Mouse (Mus musculus): ENCODE measurements at regions not wholly inside any gene's neighbourhood (a gene's known extent, or its start where the extent isn't known, plus 50 kb on each side); places are given as distances from the start of the nearest gene placed in this dataset.
A peak's percentile ranks its signal among the peaks of the same experiment; 100 is the strongest.
"Not testable (repeated sequence)": the region's sequence is repeated elsewhere in the genome, so short reads cannot be mapped to it uniquely, and the experiment has no call there.

GRCm38 (mm10) chr7:36210034-36210433, 407.2 kb upstream of the Zfp507 start:
- no peak for DNase-seq

DNA sequence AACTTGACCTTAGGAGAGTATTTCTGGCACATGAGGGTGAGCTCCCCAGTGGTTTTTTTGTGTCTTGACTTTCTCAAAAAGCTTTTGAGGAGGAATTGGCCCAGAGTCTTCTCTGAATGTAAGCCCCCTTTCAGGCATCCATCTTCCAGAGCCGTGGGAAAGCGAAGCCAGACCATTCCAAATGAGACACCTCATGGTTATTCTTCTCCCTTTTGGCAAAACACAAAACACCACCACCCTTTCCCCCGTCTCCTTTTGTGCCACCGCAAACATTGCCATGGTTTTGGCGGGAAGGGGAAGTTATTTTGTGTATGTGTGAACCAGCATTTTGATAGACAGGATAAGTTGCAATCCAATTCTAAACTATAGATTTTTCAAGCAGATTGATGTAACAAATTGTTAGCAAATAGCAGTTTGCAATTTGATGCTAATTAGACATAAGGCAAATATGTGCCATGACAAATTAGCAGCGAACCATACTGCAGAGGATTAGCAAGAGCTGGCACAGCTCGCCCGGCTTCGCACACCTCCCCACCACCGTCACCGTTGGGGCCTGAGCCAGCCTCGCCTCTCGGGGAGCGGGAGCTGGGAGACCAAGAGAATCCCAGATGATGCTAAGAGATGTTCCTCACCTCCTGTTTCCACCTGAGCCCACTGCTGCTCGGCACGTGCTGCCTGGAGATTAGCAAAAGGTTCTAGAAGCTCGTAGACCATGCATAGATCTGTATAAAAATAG, 404.9 kb upstream of the Zfp507 start:
- DNase-seq, result no peak

DNA sequence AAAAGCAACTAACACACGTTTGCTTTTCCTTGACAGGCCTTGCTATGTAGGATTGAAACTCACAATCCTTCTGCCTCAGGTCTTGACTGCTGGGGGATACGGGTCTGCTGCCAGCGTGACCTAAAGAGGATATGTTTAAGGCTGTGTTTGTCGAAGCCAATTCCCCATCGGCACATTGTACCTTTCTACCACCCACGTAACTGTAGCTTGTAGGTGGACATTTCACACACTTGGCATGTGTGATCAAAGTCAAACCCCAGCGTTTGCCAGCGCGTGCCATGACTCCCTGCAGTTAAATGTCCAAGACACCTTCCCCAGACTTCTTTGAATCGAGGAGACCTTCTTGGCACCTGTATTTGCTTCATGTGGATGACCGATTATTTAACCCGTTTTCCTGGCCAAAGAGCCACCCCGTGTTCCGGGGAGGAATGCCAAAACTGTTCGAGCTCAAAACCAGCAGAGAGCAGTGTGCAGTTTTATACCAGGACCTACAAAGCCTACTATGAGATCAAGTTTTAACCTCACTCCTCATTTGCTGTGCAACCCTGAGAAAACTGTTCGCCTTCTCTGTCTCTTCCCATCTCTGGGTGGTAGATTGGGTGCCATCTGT, 395.4 kb upstream of the Zfp507 start:
- DNase-seq, result no peak

DNA sequence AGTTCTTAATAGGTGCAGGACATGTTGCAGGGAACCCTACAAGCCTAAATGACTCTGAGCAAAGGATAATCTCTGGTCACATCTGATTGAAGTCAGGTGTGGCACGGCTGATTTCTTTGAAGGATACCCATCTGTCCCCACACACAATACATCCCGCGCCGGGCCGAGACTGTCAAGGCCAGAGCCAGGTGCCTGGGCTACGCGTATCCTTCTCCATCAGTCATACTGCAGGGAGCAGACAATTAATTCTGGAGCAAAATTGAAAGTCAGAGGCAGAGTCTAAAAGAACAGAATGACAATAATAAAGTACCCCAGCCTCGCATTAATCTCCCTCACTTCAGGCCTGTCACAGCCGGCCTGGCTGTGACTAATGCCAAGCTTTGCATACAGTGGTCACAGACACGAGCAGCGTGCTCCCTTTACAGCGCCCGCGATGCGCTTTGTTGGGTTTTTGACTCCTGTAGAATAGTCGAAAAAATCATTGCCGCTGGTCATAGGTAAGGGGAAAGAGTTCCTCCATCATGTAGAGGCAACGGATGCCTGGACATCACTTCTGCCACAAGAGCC, 393.4 kb upstream of the Zfp507 start:
- no peak for DNase-seq

DNA sequence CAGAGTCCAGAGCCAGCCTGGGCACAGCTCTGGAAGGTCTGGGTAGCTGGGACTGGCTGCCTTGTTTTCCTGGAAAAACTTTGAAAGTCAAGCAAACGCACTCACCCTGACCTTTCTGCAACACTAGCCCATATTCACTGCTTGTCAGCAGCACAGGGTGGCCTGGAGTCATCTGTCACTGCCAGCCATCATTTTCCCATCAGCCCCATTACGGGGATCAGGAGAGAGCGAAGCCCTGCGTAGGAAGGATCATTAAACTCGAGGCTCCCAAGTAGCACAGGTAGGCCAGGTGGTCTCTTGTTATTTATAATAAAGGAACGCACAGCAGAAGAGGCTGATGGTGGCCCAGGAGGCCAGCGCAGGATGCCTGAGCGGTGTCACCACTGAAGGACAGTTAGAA, 389.8 kb upstream of the Zfp507 start:
- no peak for DNase-seq

GRCm38 (mm10) chr7:36177947-36178346, 375.1 kb upstream of the Zfp507 start:
- DNase-seq, result no peak

DNA sequence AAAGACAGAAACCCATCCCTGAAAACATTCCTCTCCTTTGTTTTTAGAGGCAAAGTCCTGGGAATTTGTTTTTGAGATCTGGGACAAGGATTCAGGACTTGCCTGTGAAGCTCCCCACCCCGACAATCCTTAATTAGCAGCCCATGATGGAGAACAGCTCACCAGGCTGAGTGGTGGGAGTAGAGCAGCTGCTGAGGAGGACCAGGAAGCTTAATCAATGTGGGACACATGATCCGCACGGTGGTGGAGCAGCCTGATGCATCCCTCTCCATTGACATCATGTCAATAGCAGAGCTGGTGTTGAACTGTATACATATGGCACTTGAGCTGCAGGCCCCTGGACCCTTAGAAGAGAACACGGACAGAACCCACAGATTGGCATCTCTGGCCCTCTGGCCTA, 372.5 kb upstream of the Zfp507 start:
- no peak for DNase-seq

- DNase-seq, result not testable (repeated sequence)
These were observed 369.7 kb upstream of the Zfp507 start for GRCm38 (mm10) chr7:36172511-36172910.

GRCm38 (mm10) chr7:36157270-36157945, 354.6 kb upstream of the Zfp507 start:
- DNase-seq, result peak; percentile 5

DNA sequence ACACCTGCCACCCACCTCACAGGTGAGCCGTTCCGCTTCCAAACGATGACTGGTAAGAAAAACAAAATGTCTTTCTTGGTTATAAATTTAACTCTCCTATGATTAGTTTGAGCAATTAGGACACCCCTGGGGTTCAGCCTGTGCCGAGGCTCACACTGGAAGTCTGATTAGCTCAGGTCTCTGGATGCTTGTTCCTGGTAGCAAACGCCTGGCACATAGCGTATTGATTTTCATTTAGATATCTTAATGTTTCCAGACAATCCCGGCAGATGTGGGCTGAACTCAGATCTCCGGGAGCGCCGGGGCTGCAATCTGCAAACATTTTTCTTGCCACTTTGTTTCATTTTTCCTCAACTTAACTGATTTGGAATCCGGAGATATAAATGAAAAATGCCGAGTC, 353.8 kb upstream of the Zfp507 start:
- no peak for DNase-seq

DNA sequence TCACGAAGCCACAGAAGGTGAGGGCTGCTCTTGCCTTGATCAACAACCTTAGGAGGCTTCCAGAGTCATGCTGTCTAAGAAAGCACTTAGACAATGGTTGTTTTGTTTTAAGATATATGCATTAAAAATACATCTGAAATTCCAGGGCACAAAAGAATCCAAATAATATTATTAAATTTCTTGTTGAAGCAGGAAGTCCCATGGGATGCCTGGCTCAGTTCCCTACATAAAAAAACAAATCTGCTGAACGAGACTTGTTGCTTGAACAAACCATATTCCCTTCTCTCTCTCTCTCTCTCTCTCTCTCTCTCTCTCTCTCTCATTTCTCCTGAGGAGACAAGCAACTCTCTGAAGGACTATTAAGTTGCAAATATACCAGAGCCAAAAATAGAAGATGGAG, 352.8 kb upstream of the Zfp507 start:
- DNase-seq, result no peak

- no peak for DNase-seq
These were observed 352.4 kb upstream of the Zfp507 start for GRCm38 (mm10) chr7:36155159-36155558.

GRCm38 (mm10) chr7:36150871-36151560, 348.2 kb upstream of the Zfp507 start:
- DNase-seq, result no peak

- DNase-seq, result no peak
These were observed 333.8 kb upstream of the Zfp507 start for GRCm38 (mm10) chr7:36136571-36136970.

GRCm38 (mm10) chr7:36134557-36134956, 331.8 kb upstream of the Zfp507 start:
- DNase-seq, result no peak

- DNase-seq, result peak; percentile 29
These were observed 330.9 kb upstream of the Zfp507 start for GRCm38 (mm10) chr7:36133658-36134143.

GRCm38 (mm10) chr7:36133026-36133425, 330.2 kb upstream of the Zfp507 start:
- no peak for DNase-seq

DNA sequence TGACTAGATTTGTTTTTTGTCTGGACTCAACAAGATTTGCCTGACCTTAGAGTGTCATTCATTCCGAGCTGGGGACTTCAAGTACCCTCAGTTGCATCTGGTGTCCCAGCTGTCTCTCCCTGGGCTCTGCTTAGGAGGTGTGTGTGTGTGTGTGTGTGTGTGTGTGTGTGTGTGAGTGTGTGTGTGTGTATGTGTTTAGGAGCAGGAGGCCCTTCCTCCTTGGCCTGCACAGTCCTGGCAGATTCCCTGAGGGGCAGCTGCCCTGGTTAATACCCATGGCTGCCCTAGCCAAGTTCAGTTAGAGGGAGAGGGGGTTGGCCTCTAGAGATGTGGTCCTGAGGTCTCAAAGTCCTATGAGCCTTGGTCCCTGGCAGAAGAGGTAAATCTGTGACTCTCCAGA, 329.8 kb upstream of the Zfp507 start:
- DNase-seq, result no peak

- DNase-seq, result no peak
These were observed 294.3 kb upstream of the Zfp507 start for GRCm38 (mm10) chr7:36097054-36097453.

DNA sequence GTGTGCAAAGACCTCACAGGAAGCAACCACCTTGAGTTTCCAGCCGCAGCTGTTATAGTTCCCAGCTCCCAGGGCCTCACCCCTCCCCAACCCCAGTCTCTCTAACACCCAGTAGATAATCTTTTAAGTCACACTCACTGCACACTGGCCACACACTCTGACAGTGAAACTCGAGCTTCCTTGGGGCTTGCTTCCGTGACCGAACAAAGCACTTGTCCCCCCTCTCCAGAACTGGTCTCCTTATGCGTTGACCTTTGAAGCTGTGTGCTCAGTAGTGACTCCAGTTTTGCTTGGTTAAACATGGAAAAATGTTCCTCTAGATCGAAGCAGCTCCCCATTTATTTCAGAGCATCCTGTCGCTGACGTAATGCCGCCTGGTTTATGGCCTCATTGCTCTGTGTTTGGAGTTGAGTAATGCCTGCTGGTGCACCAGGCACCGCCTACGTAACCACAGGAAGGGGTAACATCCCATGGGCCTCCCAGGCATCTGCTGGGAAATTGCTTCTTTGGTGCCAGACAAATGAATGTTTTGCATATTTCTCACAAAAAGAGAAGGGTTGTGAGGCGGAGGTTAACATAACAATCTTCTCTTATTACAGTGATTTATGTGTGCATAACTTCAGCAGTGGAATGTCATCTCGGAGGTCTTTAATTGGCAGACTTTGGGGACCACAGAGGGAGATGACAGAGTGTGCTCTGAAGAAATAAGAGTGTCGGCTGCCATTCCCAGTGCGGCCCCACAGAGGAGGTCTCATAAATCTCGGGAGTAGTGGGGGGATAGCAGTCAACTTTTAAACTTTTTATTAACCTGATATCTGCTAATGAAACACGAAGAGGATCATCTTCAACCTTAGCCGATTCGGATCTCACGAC, 292.7 kb upstream of the Zfp507 start:
- DNase-seq, result peak; percentile 54

GRCm38 (mm10) chr7:36091132-36091531, 288.3 kb upstream of the Zfp507 start:
- DNase-seq, result no peak
